Mouse (Mus musculus) liver, embryonic 15.5 days (tissue): ENCODE data around the gene Smoc2. TPM values are rescaled to one million over a fixed set of nuclear protein-coding genes. Genes with fewer than 3 reads are reported as not detected.

ENCODE experiments used
- ATAC-seq: fragments of 200-750 bp; cut with Nextera tagmentation; 2 replicates; pipeline ENCODE4 v1.8.0; 2017; ENCODE audit warnings: moderate number of reproducible peaks, mild to moderate bottlenecking, moderate library complexity; ENCODE audit not compliant: insufficient read depth
- H3K27ac ChIP-seq: fragments of 300-500 bp; sonication (generic); replicated peaks from 2 replicates; pipeline ENCODE4 v1.5.1; 2015; ENCODE audit warnings: mild to moderate bottlenecking, inconsistent platforms
- H3K27me3 ChIP-seq: fragments of 300-500 bp; sonication (generic); 2 replicates; pipeline ENCODE4 v1.6.1; 2015; ENCODE audit warnings: mild to moderate bottlenecking, inconsistent platforms
- H3K36me3 ChIP-seq: fragments of 300-500 bp; sonication (generic); replicated peaks from 2 replicates; pipeline ENCODE4 v1.6.1; 2015; ENCODE audit warnings: moderate library complexity, mild to moderate bottlenecking, inconsistent platforms
- H3K4me1 ChIP-seq: fragments of 300-500 bp; sonication (generic); replicated peaks from 2 replicates; pipeline ENCODE4 v1.6.1; 2015; ENCODE audit warnings: inconsistent platforms
- H3K4me2 ChIP-seq: fragments of 300-500 bp; sonication (generic); 2 replicates; pipeline ENCODE4 v1.6.1; 2015; ENCODE audit warnings: moderate library complexity, mild to moderate bottlenecking, inconsistent platforms
- H3K4me3 ChIP-seq: fragments of 300-500 bp; sonication (generic); replicated peaks from 2 replicates; pipeline ENCODE4 v1.5.1; 2015; ENCODE audit warnings: mild to moderate bottlenecking, inconsistent platforms
- H3K9ac ChIP-seq: fragments of 300-500 bp; sonication (generic); 2 replicates; pipeline ENCODE4 v1.6.1; 2015; ENCODE audit warnings: moderate library complexity, mild to moderate bottlenecking, inconsistent platforms
- H3K9me3 ChIP-seq: fragments of 300-500 bp; sonication (generic); replicated peaks from 2 replicates; pipeline ENCODE4 v1.6.1; 2016; ENCODE audit warnings: inconsistent platforms
- WGBS: fragments of 180-500 bp; shearing (Covaris S2); methylation state at CpG from one replicate; pipeline ENCODE4 v1.1.7; 2015; ENCODE audit warnings: mixed read lengths; ENCODE audit not compliant: insufficient replicate concordance; 5-methylcytosine and 5-hydroxymethylcytosine counted together
- polyA plus RNA-seq: library from polyadenylated mRNA; unstranded; fragments of >200 nt; fragmentation: Nextera tagmentation; extraction: Ambion mirVana; gene quantifications from 2 replicates; pipeline ENCODE4 v1.2.1, GENCODE M21; 2015

The Smoc2 gene
- polyA plus RNA-seq: 5.8 TPM in 2 replicates

- Histone ChIP-seq H3K27ac (no peak within 1 kb of the TSS), H3K36me3 (no peaks in the 10 kb centered on the region), H3K4me2 (peak within 1 kb of the TSS; percentile 50), H3K27me3 (peaks cover 86% of the 10 kb centered on the region), H3K9ac (no peak within 1 kb of the TSS), H3K9me3 (no peaks in the 10 kb centered on the region), H3K4me1 (no peaks in the 10 kb centered on the region), H3K4me3 (peak within 1 kb of the TSS; percentile 34)
- 2% methylated on average over 59 of the region's 61 CpGs for WGBS
- ATAC-seq: no peak
Measured at GRCm38 (mm10) chr17:14279177-14279965, at the start of gene Smoc2. Smoc2 (plus strand) TSS chr17:14279506.

- WGBS: 21% methylated on average over 13 of the region's 13 CpGs
- no peaks in the 10 kb centered on the region for H3K9me3 ChIP-seq
- no peak overlapping the region for H3K4me3 ChIP-seq
- no peaks in the 10 kb centered on the region for H3K4me1 ChIP-seq
- ATAC-seq: no peak
- H3K27ac ChIP-seq: no peak overlapping the region
- no peaks in the 10 kb centered on the region for H3K36me3 ChIP-seq
- no peak overlapping the region for H3K9ac ChIP-seq
- H3K27me3 ChIP-seq: peaks cover 11% of the 10 kb centered on the region; the same call in 1 of the 2 replicates
- H3K4me2 ChIP-seq: no peak overlapping the region
Measured at GRCm38 (mm10) chr17:14230698-14231430, 48.4 kb upstream of the Smoc2 start.

GRCm38 (mm10) chr17:14232629-14233028, 46.7 kb upstream of the Smoc2 start:
- no peak overlapping the region for H3K4me3 ChIP-seq
- no peaks in the 10 kb centered on the region for H3K9me3 ChIP-seq
- no peak for ATAC-seq
- H3K36me3 ChIP-seq: no peaks in the 10 kb centered on the region
- no peak overlapping the region for H3K27ac ChIP-seq
- H3K4me2 ChIP-seq: no peak overlapping the region
- H3K27me3 ChIP-seq: peaks cover 11% of the 10 kb centered on the region; the same call in 1 of the 2 replicates
- no peak overlapping the region for H3K9ac ChIP-seq
- WGBS: 46% methylated on average over 3 of the region's 3 CpGs
- H3K4me1 ChIP-seq: no peaks in the 10 kb centered on the region

- Histone ChIP-seq H3K4me3 (no peak overlapping the region), H3K9ac (no peak overlapping the region), H3K27ac (no peak overlapping the region), H3K4me2 (no peak overlapping the region), H3K9me3 (no peaks in the 10 kb centered on the region), H3K27me3 (peaks cover 11% of the 10 kb centered on the region; the same call in 1 of the 2 replicates), H3K36me3 (no peaks in the 10 kb centered on the region), H3K4me1 (no peaks in the 10 kb centered on the region)
- 25% methylated on average over 4 of the region's 4 CpGs for WGBS
- no peak for ATAC-seq
Measured at GRCm38 (mm10) chr17:14233658-14234057, 45.6 kb upstream of the Smoc2 start.

- Histone ChIP-seq H3K9me3 (no peaks in the 10 kb centered on the region), H3K36me3 (no peaks in the 10 kb centered on the region), H3K4me1 (no peaks in the 10 kb centered on the region), H3K27me3 (peaks cover 11% of the 10 kb centered on the region; the same call in 1 of the 2 replicates), H3K4me3 (no peak overlapping the region), H3K9ac (no peak overlapping the region), H3K27ac (no peak overlapping the region), H3K4me2 (no peak overlapping the region)
- ATAC-seq: no peak
- WGBS: 45% methylated on average over 12 of the region's 12 CpGs
Measured at GRCm38 (mm10) chr17:14234774-14235389, 44.4 kb upstream of the Smoc2 start.

GRCm38 (mm10) chr17:14237134-14237533, 42.2 kb upstream of the Smoc2 start:
- H3K4me3 ChIP-seq: no peak overlapping the region
- no peak overlapping the region for H3K27ac ChIP-seq
- no peak for ATAC-seq
- no peaks in the 10 kb centered on the region for H3K36me3 ChIP-seq
- H3K9ac ChIP-seq: no peak overlapping the region
- no peaks in the 10 kb centered on the region for H3K4me1 ChIP-seq
- 39% methylated on average over 6 of the region's 6 CpGs for WGBS
- no peak overlapping the region for H3K4me2 ChIP-seq
- peaks cover 6% of the 10 kb centered on the region; the same call in 1 of the 2 replicates for H3K27me3 ChIP-seq
- no peaks in the 10 kb centered on the region for H3K9me3 ChIP-seq

- 0 out of 2 replicates have a peak, but pooled peaks cover 3% of the 10 kb centered on the region for H3K27me3 ChIP-seq
- no peak overlapping the region for H3K4me2 ChIP-seq
- no peaks in the 10 kb centered on the region for H3K9me3 ChIP-seq
- no peak for ATAC-seq
- no peak overlapping the region for H3K4me3 ChIP-seq
- no peak overlapping the region for H3K9ac ChIP-seq
- 58% methylated on average over 10 of the region's 10 CpGs for WGBS
- H3K36me3 ChIP-seq: no peaks in the 10 kb centered on the region
- no peaks in the 10 kb centered on the region for H3K4me1 ChIP-seq
- no peak overlapping the region for H3K27ac ChIP-seq
Measured at GRCm38 (mm10) chr17:14239960-14240359, 39.3 kb upstream of the Smoc2 start.

- Histone ChIP-seq H3K4me1 (no peaks in the 10 kb centered on the region), H3K27ac (no peak overlapping the region), H3K4me3 (no peak overlapping the region), H3K9me3 (no peaks in the 10 kb centered on the region), H3K9ac (no peak overlapping the region), H3K36me3 (no peaks in the 10 kb centered on the region), H3K4me2 (no peak overlapping the region), H3K27me3 (0 out of 2 replicates have a peak, but pooled peaks cover 3% of the 10 kb centered on the region)
- ATAC-seq: no peak
- WGBS: 65% methylated on average over 8 of the region's 8 CpGs
Measured at GRCm38 (mm10) chr17:14242634-14243033, 36.7 kb upstream of the Smoc2 start.

GRCm38 (mm10) chr17:14244195-14244965, 34.9 kb upstream of the Smoc2 start:
- H3K27me3 ChIP-seq: 0 out of 2 replicates have a peak, but pooled peaks cover 3% of the 10 kb centered on the region
- H3K9me3 ChIP-seq: no peaks in the 10 kb centered on the region
- H3K4me2 ChIP-seq: no peak overlapping the region
- no peaks in the 10 kb centered on the region for H3K36me3 ChIP-seq
- no peak overlapping the region for H3K4me3 ChIP-seq
- H3K4me1 ChIP-seq: peaks cover 3% of the 10 kb centered on the region; the same call in 1 of the 2 replicates
- no peak overlapping the region for H3K27ac ChIP-seq
- no peak for ATAC-seq
- H3K9ac ChIP-seq: no peak overlapping the region
- 51% methylated on average over 11 of the region's 11 CpGs for WGBS

- H3K27ac ChIP-seq: no peak overlapping the region
- no peaks in the 10 kb centered on the region for H3K36me3 ChIP-seq
- H3K9me3 ChIP-seq: no peaks in the 10 kb centered on the region
- H3K4me2 ChIP-seq: no peak overlapping the region
- 0 out of 2 replicates have a peak, but pooled peaks cover 3% of the 10 kb centered on the region for H3K27me3 ChIP-seq
- no peak overlapping the region for H3K4me3 ChIP-seq
- no peak overlapping the region for H3K9ac ChIP-seq
- WGBS: 74% methylated on average over 2 of the region's 2 CpGs
- H3K4me1 ChIP-seq: peaks cover 6% of the 10 kb centered on the region; the same call in 1 of the 2 replicates
- no peak for ATAC-seq
Measured at GRCm38 (mm10) chr17:14246266-14246665, 33.0 kb upstream of the Smoc2 start.
